Mouse (Mus musculus): ENCODE results near the gene Tmed10.
A peak's percentile ranks its signal among the peaks of the same experiment; 100 is the strongest.

The Tmed10 gene

GRCm38 (mm10) chr12:85373591-85374560 lies 771 bp downstream of the Tmed10 start:
- peak; percentile 68 to 80 for DNase-seq

GRCm38 (mm10) chr12:85372068-85372665 lies 2.5 kb downstream of the Tmed10 start:
- DNase-seq, result no peak

GRCm38 (mm10) chr12:85368441-85369063 lies 6.1 kb downstream of the Tmed10 start:
- DNase-seq, result no peak

- DNase-seq, result peak; percentile 41 to 51
Measured at GRCm38 (mm10) chr12:85366271-85366670, 8.4 kb downstream of the Tmed10 start.

DNA sequence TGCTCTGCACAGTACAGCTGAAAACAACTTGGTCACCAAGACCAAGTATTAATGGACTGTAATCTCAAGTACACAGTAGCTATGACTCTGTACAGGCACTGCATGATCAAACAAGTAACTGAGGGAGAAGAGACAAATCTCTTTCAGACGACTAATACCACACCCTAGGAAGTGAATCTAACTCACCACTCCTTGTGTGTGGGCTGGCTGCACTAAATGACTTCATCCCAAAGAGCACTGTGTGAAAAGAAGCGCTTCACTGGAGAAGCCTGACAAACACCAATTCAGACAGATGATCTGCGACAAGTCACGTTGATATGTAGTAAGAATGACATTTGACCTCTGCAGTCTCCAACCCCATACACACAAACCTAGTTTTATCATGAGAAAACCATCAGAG lies 12.1 kb downstream of the Tmed10 start:
- DNase-seq, result no peak

DNA sequence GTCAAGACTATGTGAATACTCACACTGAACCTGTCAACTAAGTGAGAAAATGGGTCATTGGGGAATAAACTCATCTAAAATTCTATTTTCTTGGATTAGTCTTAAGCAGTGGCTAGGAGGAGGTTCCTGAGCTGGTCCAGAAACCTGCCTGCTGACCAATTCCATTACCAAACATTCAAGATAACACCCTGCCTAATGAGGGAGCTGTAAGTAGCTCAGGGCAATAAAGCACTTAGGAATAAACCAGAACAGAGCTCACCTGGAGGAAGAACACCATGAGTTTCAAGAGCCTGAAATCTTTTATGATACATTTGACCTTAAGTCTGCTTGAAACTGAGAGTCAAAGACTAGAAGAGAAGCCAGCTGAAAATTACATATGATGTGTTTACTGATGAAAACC lies 13.1 kb downstream of the Tmed10 start:
- no peak for DNase-seq

DNA sequence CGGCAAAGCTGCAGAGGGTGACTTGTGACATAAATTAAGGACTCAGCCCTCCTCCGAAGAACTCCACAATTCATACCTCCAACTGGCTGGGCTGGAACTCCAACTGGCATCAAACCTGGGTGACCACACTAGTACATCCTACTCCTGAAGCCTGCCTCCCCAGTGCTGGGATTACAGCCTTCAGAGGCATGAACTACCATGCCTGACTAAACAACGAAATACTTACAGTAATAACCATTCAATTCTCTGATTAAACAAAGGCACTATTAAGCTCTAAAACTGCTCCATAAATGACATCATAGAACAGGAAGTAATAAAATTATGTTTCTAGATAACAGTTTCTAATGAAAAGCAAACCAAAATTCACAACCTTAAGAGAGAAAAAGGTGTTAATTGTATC lies 13.5 kb downstream of the Tmed10 start:
- no peak for DNase-seq

GRCm38 (mm10) chr12:85354061-85354460 lies 20.6 kb downstream of the Tmed10 start:
- no peak for DNase-seq

DNA sequence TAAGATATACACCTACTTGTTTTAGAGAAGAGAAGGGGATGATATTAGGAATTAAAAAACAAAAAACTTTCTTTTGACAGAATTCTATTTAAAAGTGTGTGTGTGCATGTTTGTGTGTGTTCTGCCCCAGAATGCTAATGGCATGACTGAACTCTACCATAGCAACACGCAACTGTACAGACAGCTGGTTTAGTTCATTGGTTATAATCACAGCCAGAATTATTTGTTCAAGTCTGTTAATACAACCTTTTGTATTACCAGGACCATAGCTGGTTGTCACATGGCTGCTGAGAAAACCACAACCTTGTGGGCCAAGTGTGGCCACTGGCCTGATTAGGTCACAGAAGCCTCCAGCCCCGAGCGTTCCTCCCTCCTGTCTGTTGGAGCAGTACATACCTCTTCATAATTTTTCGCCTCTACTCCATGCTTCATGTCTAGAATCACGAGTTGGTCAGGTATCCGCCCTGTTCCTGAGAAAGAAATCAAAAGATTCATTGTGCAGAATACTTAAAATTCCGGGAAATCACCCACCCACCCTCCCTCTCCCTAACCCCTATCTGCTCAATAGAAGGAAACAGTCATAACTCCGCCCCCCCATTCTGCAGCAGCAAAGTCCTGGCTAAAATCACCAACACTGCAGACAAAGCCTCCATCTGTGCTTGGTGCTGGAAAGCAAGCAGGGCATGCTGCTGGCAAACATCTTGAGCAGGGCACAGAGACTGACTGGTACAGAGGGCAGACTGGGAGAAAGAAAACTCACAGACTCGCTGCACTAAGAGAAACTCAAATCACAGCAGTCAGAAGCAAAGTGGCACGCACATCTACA lies 24.0 kb downstream of the Tmed10 start:
- no peak for DNase-seq

DNA sequence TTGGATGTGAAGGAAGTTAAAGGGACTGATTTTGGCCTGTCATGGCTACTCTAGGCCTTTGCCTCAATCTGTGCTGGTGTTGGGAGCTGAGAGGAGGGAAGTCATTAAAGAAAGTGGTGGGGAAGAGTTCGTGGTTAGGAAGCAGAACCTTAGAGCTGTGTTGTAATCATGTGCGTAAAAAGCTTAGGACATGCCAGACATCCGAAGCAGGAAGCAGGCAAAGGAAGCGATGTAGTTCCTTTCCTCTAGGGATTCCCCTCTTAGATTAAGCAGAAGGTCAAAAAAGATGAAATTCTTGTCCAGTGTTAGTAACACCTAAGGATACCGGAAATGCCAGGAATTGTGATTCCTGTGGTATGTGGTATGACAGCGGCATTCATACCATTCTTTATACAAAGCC lies 26.3 kb downstream of the Tmed10 start:
- peak in 1 of 2 experiments; percentile 7 for DNase-seq

DNA sequence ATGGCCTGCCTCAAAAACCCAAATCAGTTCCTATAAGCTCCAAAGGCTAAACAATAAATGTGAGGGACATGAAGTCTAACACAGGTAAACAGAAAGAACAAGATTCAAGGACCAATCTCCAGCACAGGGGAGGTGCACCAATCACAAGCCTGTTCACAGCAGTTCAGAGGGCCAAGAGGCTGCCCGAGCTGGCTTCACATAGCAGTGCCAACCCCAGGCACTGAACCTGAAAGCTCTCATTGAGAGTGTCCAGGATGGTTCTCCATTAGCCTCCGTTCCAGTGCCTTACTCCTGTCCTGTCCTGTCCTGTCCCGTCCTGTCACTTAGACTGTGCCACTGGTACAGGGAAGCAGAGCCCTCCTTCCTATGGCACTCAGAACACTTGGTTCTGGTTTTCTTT lies 27.5 kb downstream of the Tmed10 start:
- no peak for DNase-seq

DNA sequence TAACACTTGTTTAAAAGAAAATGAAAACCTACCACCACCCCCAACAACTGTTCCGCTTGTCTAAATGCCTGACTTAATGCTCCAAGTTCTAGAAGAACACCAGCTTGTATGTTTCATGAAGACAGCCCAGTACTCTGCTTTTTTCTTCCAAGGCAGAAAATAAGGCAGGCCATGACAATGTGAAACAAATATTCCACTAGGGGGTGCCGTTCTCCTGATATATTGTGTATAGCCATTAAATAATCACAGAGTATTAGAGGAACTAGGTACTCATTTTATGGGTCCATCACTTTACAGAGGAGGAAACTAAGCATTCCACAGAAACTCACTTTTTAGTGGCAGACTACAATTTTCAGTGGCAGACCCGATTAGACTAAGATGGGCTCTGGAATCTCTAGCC lies 28.3 kb downstream of the Tmed10 start:
- DNase-seq, result peak; percentile 30 to 58

DNA sequence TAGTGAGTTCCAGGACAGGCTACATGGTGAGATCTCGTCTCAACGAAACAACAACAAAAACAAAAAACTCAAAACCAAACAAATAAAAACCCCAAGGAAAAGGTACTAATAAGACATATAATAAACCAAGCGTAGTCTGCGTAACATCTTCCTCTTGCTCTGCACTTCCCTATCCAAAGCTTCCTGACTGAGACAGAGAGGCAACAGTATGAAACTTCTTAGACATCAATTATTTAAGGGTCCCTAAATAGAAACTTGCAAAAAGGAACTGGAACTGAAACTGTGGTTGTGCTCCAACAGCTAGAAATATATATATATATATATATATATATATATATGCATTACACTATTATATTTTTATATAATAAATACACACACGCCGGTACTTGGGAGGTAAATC lies 29.1 kb downstream of the Tmed10 start:
- DNase-seq, result no peak

GRCm38 (mm10) chr12:85344252-85344651 lies 30.4 kb downstream of the Tmed10 start:
- DNase-seq, result peak; percentile 18 to 30

- DNase-seq, result no peak
Measured at GRCm38 (mm10) chr12:85342310-85342709, 32.3 kb downstream of the Tmed10 start.

DNA sequence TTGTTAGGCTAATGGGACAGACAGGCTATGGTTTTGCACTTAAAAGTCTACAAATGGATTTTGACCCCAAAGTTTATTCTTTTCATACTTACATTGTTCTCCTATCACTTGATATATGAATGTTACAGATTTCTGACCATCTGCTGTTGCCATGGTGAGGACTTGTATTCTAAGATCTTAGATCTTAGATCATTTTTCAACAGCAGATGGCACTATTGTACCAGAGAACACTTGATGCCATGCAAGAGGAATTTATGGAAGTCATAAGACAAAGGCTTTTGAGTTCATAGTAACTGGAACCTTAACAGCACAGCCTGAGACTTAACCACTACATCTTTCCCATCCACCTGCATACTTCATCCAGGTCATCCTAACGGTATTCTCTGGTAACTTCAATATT lies 33.5 kb downstream of the Tmed10 start:
- DNase-seq, result no peak

- DNase-seq, result no peak
Measured at GRCm38 (mm10) chr12:85339947-85340346, 34.7 kb downstream of the Tmed10 start.

DNA sequence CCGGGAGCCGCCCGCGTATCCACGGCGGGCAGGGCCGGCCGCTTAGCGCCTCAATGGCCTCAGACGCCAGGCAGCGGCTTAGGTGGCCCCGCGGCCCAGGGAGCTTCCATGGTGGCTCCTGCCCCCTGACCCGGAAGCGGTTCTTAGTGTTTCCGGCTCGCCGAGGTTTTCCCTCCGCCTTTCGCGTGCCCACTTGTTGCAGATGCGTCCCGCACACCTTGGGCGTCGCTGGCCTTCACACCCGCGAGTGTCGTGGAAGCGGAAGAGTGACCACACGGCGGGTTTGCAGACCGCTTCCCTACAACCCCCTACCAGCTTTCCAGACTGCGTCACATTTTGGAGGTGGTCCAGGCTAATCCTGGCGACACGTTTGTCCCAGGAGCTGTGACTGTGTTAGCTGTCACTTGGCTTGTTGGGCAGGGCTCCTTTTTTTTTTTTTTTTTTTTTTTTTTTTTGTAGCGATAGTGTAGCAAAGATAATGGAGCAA lies 35.4 kb downstream of the Tmed10 start, which contains the start of gene Nek9:
TSS of gene Nek9 (minus strand) at position 120 of the 487 bp plus-strand sequence.
- peak; percentile 96 to 97 for DNase-seq

GRCm38 (mm10) chr12:85338815-85339214 lies 35.8 kb downstream of the Tmed10 start:
- no peak for DNase-seq

DNA sequence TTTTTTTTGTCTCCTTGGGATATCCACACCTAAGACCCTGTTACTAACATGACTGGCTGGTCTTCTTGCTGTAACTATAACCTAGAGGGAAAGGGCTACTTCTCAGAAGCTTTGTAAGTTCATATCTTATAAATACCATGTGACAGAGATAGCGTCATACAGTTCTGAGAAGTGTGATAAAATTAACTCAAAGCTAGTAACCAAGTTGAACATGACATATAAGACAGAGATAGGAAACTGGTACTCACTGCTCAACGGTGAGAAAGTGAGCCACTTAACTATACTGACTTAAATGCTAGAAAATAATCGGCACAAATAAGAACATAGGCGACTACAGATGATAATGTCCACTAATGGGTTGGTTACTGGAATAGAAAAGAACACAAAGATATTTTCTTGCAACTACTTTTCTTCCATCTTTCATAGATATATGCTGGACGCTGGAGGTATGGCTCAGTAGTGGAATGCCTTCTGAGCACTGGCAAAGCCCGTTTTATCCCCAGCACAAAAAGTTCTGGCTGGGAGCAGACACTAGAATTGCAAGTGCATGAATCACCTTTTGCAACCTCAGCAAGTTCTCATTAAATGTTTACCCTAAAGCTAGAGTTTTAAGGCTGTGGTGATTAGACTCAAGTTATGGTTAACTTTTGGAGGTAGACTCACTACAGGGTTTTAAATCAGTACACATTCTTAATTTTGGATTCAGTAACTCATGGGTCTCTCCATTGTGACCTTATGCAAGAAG lies 36.9 kb downstream of the Tmed10 start:
- no peak for DNase-seq

- no peak for DNase-seq
Measured at GRCm38 (mm10) chr12:85330153-85330552, 44.5 kb downstream of the Tmed10 start.

DNA sequence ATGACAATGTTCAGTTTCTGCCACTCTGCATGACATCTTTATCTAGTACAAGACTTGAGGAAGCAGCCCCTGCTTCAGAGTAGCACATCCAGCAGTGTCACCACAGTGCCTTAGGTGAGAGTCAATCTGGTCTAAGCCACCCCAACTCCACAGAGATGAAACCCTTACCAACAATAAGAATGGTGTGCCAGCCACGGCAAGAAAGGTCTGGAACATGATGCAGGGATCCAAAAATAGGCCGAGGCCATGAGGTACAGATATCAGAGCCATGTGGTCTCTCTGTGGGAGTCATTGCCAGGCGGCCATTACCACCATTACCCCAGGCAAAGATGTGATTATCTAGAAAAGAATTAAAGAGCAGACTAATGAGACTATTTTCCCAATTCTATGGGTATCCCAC lies 66.0 kb downstream of the Tmed10 start:
- no peak for DNase-seq
